Mouse (Mus musculus) CD4-positive naive resting alpha-beta T cell, adult 76 days (primary cell): ENCODE measurements around the gene Rad51ap1. TPM values are rescaled to one million over a fixed set of nuclear protein-coding genes. Genes with fewer than 3 reads are reported as not detected.

ENCODE experiments used
- total RNA-seq: library from RNA; stranded (reverse); gene quantifications from one replicate; pipeline ENCODE4 v1.2.4, GENCODE M21; 2023

Gene Rad51ap1
- 2.3 TPM for total RNA-seq

DNA sequence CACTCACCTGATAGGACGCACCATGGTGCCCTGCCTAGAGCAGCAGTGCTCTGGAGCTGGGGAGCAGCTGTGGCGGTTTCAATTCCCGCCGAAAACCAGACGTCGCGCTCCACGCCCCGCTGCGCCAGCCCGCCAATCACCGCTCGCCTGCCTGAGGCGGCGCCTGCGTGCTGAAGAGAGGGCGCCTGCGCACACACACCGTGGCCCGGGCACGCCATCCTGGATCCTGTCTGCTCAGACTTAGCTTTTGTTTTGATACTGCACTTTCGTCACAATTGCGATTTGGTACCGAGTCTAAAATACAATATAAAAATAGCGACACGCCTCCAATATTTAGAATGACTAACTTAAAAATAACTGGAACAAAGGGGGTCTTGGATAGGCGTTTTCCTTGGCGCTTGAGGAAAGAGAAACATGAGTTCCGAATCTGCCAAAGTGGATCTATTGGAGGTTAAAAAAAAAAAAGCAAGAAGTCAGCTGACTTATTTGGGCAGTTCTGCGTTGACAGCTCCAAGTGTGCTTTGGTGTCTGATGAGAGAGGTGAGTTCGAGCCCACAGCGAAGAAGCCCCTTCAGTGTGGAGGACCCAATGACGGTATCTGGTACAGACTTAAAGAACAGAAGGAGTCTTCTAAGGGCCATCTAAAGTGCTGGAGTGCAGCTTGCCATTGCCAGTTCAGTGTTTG, at the start of gene Rad51ap1, which contains the start of gene D6Wsu163e:
Gene Rad51ap1, minus strand, starts transcription at position 101 of the 685 bp plus-strand sequence.
Gene D6Wsu163e, plus strand, starts transcription at position 476 of the 685 bp plus-strand sequence.

DNA sequence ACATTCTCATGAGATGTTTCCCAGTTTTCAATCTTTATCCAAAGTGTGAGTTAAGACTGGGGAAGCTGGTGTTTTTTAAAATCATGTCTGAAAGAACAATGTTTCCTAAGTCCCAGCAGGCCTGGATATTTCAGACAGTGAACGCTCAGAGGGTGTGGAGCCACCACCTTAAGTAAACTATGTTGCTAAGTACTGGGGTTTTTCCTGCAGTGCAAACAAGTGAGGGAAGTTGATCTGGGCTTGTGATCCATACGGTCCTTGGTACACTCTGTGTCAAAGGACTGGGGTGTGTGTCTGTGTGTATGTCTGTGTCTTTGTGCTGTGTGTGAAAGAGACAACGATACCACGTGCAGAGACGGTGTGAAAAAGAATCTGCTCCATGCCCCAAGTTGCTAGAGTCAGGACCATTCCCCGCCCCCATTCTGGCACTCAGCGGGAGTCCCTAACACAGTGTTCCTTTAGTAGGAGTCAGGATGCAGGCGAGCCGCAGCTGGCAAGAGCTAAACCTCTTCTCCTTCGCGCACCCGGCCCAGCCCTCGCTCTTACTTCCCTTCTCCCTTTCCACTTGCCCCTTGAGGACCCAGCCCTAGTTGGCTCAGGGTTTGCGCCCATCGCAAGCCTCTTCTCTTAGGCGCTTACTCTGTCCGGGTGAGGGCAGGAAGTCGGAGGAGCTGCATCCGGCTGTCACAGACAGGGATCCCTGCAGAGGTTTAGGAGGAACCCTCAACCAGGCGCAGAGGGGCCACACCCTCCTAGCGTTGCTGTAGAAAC, 18.1 kb downstream of the Rad51ap1 start, which contains the start of gene Dyrk4:
Gene Dyrk4, minus strand, starts transcription at position 729 of the 771 bp plus-strand sequence.

Other genes starting within 250 kb of the Rad51ap1 start
- 0.09 TPM for gene Kcna6, start 198.9 kb downstream of the Rad51ap1 start, total RNA-seq
- 61.2 TPM for gene Ndufa9, start 90.5 kb downstream of the Rad51ap1 start, total RNA-seq
- gene Akap3, start 86.5 kb downstream of the Rad51ap1 start, total RNA-seq = not detected
- not detected for gene Dyrk4, start 17.7 kb downstream of the Rad51ap1 start, total RNA-seq
- gene D6Wsu163e, start 375 bp upstream of the Rad51ap1 start, total RNA-seq = 14.0 TPM
- gene Fgf6, start 76.0 kb upstream of the Rad51ap1 start, total RNA-seq = not detected
- not detected for gene Fgf23, start 133.3 kb upstream of the Rad51ap1 start, total RNA-seq
- gene Tigar, start 170.0 kb upstream of the Rad51ap1 start, total RNA-seq = 10.6 TPM
- 257 TPM for gene Ccnd2, start 212.6 kb upstream of the Rad51ap1 start, total RNA-seq